Mouse (Mus musculus): Measurements from ENCODE around the gene Ints3. TPM values are rescaled to one million over a fixed set of nuclear protein-coding genes. Genes with fewer than 3 reads are reported as not detected.

Ints3 gene
- polyA plus RNA-seq, 1 experiment from 2014 or later: 27.0 TPM

GRCm38 (mm10) chr3:90387483-90387882, 45.9 kb downstream of the Ints3 start:
- 57% methylated on average over 11 of the region's 11 CpGs for WGBS
- Histone ChIP-seq H3K36me3 (peaks cover 6% of the 10 kb centered on the region), H3K4me1 (peaks cover 36% of the 10 kb centered on the region), H3K27me3 (replicated peaks) (no peaks in the 10 kb centered on the region), H3K4me3 (replicated peaks) (no peak overlapping the region), H3K27ac (no peak overlapping the region), H3K9ac (no peak overlapping the region), H3K9me3 (no peaks in the 10 kb centered on the region), H3K4me2 (peak overlapping the region; percentile 98; the same call in 1 of the 2 replicates)
- no peak for ATAC-seq (ENCODE audit: insufficient read depth, low FRiP score, low read depth)

GRCm38 (mm10) chr3:90386817-90387216, 46.6 kb downstream of the Ints3 start:
- Histone ChIP-seq H3K27me3 (replicated peaks) (no peaks in the 10 kb centered on the region), H3K4me3 (replicated peaks) (no peak overlapping the region), H3K36me3 (no peaks in the 10 kb centered on the region; the same call in none of the 2 replicates), H3K9ac (no peak overlapping the region), H3K4me1 (peaks cover 36% of the 10 kb centered on the region), H3K9me3 (no peaks in the 10 kb centered on the region), H3K4me2 (no peak overlapping the region), H3K27ac (no peak overlapping the region)
- 89% methylated on average over 10 of the region's 10 CpGs for WGBS
- no peak for ATAC-seq (ENCODE audit: insufficient read depth, low FRiP score, low read depth)

DNA sequence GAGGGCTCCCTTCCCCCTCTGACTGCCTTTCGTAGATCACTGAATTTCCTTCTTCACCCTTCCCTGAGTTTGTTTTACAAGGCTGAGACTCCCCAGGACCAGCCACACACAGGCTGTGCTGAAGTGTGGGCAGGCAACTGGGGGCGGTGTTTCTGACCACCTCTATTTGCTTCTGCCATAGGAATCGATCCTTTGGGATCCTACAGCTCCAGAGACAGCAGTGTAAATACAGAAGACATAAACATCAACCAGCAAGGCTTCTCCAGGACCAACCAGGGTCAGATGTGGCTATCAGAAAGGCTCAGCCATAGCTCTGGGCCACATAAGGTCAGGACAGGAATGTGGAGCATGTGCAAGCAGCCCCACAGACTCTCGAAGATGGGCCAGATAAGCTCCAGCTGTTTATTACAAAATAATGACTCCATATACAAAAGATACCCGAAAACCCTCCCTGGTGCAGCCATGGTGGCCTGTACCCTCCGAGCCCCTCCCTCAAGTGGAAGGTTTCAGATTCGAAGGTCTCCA, 48.5 kb downstream of the Ints3 start:
- no peak for ATAC-seq (ENCODE audit: insufficient read depth, low FRiP score, low read depth)
- Histone ChIP-seq H3K4me2 (no peak overlapping the region), H3K36me3 (no peaks in the 10 kb centered on the region; the same call in 1 of the 2 replicates), H3K4me3 (replicated peaks) (no peak overlapping the region), H3K9me3 (no peaks in the 10 kb centered on the region), H3K27me3 (replicated peaks) (no peaks in the 10 kb centered on the region), H3K27ac (no peak overlapping the region), H3K4me1 (peaks cover 29% of the 10 kb centered on the region), H3K9ac (no peak overlapping the region)
- whole genome bisulfite sequencing: 29% methylated on average over 7 of the region's 7 CpGs

GRCm38 (mm10) chr3:90383690-90384089, 49.7 kb downstream of the Ints3 start:
- H3K4me3 ChIP-seq (replicated peaks): no peak overlapping the region
- no peak for ATAC-seq (ENCODE audit: insufficient read depth, low FRiP score, low read depth)
- no peak overlapping the region for H3K9ac ChIP-seq
- no peaks in the 10 kb centered on the region; the same call in 1 of the 2 replicates for H3K36me3 ChIP-seq
- H3K9me3 ChIP-seq: no peaks in the 10 kb centered on the region
- WGBS: 88% methylated on average over 4 of the region's 4 CpGs
- H3K27ac ChIP-seq: no peak overlapping the region
- no peak overlapping the region for H3K4me2 ChIP-seq
- H3K4me1 ChIP-seq: peaks cover 21% of the 10 kb centered on the region
- H3K27me3 ChIP-seq (replicated peaks): no peaks in the 10 kb centered on the region

- Histone ChIP-seq H3K4me1 (peaks cover 7% of the 10 kb centered on the region; the same call in 1 of the 2 replicates), H3K4me3 (replicated peaks) (no peak overlapping the region), H3K4me2 (no peak overlapping the region), H3K9ac (no peak overlapping the region), H3K36me3 (no peaks in the 10 kb centered on the region), H3K27me3 (replicated peaks) (no peaks in the 10 kb centered on the region), H3K9me3 (no peaks in the 10 kb centered on the region), H3K27ac (no peak overlapping the region)
- ATAC-seq (ENCODE audit: insufficient read depth, low FRiP score, low read depth): no peak
- 53% methylated on average over 11 of the region's 11 CpGs for WGBS
Measured at GRCm38 (mm10) chr3:90381727-90382126, 51.7 kb downstream of the Ints3 start.

- ATAC-seq (ENCODE audit: insufficient read depth, low FRiP score, low read depth): no peak
- no peak overlapping the region for H3K4me2 ChIP-seq
- H3K4me3 ChIP-seq (replicated peaks): no peak overlapping the region
- no peaks in the 10 kb centered on the region for H3K27me3 ChIP-seq (replicated peaks)
- H3K4me1 ChIP-seq: no peaks in the 10 kb centered on the region
- H3K27ac ChIP-seq: no peak overlapping the region
- H3K9me3 ChIP-seq: no peaks in the 10 kb centered on the region
- 79% methylated on average over 5 of the region's 5 CpGs for WGBS
- H3K9ac ChIP-seq: no peak overlapping the region
- H3K36me3 ChIP-seq: no peaks in the 10 kb centered on the region
Measured at GRCm38 (mm10) chr3:90378496-90378895, 54.9 kb downstream of the Ints3 start.

GRCm38 (mm10) chr3:90376247-90376585, 57.2 kb downstream of the Ints3 start:
- Histone ChIP-seq H3K36me3 (no peaks in the 10 kb centered on the region), H3K27ac (no peak overlapping the region), H3K4me1 (no peaks in the 10 kb centered on the region), H3K9ac (no peak overlapping the region), H3K9me3 (no peaks in the 10 kb centered on the region), H3K4me2 (no peak overlapping the region), H3K27me3 (replicated peaks) (no peaks in the 10 kb centered on the region), H3K4me3 (replicated peaks) (no peak overlapping the region)
- ATAC-seq (ENCODE audit: insufficient read depth, low FRiP score, low read depth): no peak; the same call in 1 of the 2 replicates
- 22% methylated on average over 1 of the region's 1 CpGs for WGBS

- ATAC-seq (ENCODE audit: insufficient read depth, low FRiP score, low read depth): no peak
Measured at GRCm38 (mm10) chr3:90375562-90376246, 57.7 kb downstream of the Ints3 start.

DNA sequence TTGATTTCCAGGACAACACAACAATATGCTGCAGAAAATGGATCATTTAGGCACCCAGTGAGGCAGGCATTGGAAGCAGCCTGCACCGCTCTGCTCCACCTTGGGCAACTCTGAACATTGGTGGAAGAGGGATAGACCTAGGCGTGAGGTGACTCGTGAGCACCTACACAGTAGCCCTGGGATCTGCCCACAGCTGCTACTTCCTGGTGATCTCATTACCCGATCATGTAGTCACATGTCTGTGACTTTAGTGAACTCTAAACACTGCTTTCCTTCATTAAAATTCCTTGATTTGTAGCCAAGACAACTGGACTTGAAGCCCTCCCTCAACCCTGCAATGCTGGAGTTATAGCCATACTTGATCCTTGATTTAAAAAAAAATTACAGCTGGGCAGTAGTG, 59.1 kb downstream of the Ints3 start:
- no peak for ATAC-seq (ENCODE audit: insufficient read depth, low FRiP score, low read depth)
- H3K9me3 ChIP-seq: no peaks in the 10 kb centered on the region

More at GRCm38 (mm10) chr3:90375562-90376246, 57.7 kb downstream of the Ints3 start:
- Histone ChIP-seq H3K9me3 (no peaks in the 10 kb centered on the region), H3K4me2 (no peak overlapping the region), H3K4me1 (no peaks in the 10 kb centered on the region), H3K27me3 (replicated peaks) (no peaks in the 10 kb centered on the region), H3K4me3 (replicated peaks) (no peak overlapping the region), H3K9ac (no peak overlapping the region), H3K36me3 (no peaks in the 10 kb centered on the region), H3K27ac (no peak overlapping the region)
- 56% methylated on average over 3 of the region's 3 CpGs for WGBS

DNA sequence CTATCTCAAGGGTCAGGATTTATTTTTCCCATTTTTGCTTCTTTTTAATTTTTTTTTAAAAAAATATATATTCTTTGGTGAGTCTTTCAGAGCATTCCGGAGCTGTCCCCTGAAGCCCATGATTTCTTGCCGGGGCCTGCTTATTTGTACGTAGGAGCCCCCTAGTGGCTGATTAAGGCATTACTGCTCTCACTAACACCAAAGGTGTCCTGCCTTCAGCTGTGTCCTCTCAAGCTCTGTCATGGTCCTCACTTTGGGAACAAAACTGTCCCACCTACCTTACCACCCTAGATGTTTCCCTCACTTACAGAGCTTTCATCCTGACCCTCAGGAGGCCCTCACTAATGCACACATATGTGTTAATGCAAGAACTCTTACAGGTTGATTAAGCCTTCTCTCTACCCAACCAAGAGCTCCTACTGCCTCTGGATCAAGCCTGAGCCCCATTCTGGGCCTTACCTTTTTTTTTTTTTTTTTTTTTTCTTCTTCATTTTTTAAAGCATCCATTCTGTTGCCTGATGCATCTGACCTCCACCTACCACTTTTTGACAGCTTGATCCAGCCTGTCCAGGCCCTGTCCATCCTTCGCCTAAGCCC, 59.9 kb downstream of the Ints3 start:
- Histone ChIP-seq H3K4me2 (no peak overlapping the region), H3K27ac (no peak overlapping the region), H3K4me1 (no peaks in the 10 kb centered on the region), H3K9me3 (no peaks in the 10 kb centered on the region), H3K36me3 (no peaks in the 10 kb centered on the region), H3K27me3 (replicated peaks) (no peaks in the 10 kb centered on the region), H3K4me3 (replicated peaks) (no peak overlapping the region), H3K9ac (no peak overlapping the region)
- peak; percentile 20; the same call in 1 of the 2 replicates for ATAC-seq (ENCODE audit: insufficient read depth, low FRiP score, low read depth)
- 24% methylated on average over 4 of the region's 4 CpGs for WGBS

More for the DNA sequence above, 59.1 kb downstream of the Ints3 start:
- H3K9ac ChIP-seq: no peak overlapping the region
- H3K4me1 ChIP-seq: no peaks in the 10 kb centered on the region
- H3K4me3 ChIP-seq (replicated peaks): no peak overlapping the region
- no peak overlapping the region for H3K4me2 ChIP-seq
- no peaks in the 10 kb centered on the region for H3K27me3 ChIP-seq (replicated peaks)
- no peaks in the 10 kb centered on the region for H3K36me3 ChIP-seq
- 71% methylated on average over 4 of the region's 4 CpGs for WGBS
- H3K27ac ChIP-seq: no peak overlapping the region

GRCm38 (mm10) chr3:90372817-90373216, 60.6 kb downstream of the Ints3 start:
- H3K4me3 ChIP-seq (replicated peaks): no peak overlapping the region
- no peak overlapping the region for H3K9ac ChIP-seq
- ATAC-seq (ENCODE audit: insufficient read depth, low FRiP score, low read depth): no peak
- no peaks in the 10 kb centered on the region for H3K36me3 ChIP-seq
- H3K4me2 ChIP-seq: no peak overlapping the region
- no peak overlapping the region for H3K27ac ChIP-seq
- H3K4me1 ChIP-seq: no peaks in the 10 kb centered on the region
- no peaks in the 10 kb centered on the region for H3K9me3 ChIP-seq
- WGBS: 53% methylated on average over 5 of the region's 5 CpGs
- H3K27me3 ChIP-seq (replicated peaks): no peaks in the 10 kb centered on the region

- Histone ChIP-seq H3K4me2 (no peak overlapping the region), H3K27ac (no peak overlapping the region), H3K27me3 (replicated peaks) (no peaks in the 10 kb centered on the region), H3K4me1 (no peaks in the 10 kb centered on the region), H3K4me3 (replicated peaks) (no peak overlapping the region), H3K9ac (no peak overlapping the region), H3K36me3 (no peaks in the 10 kb centered on the region), H3K9me3 (no peaks in the 10 kb centered on the region)
- 68% methylated on average over 7 of the region's 7 CpGs for WGBS
- no peak for ATAC-seq (ENCODE audit: insufficient read depth, low FRiP score, low read depth)
Measured at GRCm38 (mm10) chr3:90371857-90372256, 61.6 kb downstream of the Ints3 start.
